Mouse (Mus musculus): ENCODE measurements around the gene Eddm3b.

DNA sequence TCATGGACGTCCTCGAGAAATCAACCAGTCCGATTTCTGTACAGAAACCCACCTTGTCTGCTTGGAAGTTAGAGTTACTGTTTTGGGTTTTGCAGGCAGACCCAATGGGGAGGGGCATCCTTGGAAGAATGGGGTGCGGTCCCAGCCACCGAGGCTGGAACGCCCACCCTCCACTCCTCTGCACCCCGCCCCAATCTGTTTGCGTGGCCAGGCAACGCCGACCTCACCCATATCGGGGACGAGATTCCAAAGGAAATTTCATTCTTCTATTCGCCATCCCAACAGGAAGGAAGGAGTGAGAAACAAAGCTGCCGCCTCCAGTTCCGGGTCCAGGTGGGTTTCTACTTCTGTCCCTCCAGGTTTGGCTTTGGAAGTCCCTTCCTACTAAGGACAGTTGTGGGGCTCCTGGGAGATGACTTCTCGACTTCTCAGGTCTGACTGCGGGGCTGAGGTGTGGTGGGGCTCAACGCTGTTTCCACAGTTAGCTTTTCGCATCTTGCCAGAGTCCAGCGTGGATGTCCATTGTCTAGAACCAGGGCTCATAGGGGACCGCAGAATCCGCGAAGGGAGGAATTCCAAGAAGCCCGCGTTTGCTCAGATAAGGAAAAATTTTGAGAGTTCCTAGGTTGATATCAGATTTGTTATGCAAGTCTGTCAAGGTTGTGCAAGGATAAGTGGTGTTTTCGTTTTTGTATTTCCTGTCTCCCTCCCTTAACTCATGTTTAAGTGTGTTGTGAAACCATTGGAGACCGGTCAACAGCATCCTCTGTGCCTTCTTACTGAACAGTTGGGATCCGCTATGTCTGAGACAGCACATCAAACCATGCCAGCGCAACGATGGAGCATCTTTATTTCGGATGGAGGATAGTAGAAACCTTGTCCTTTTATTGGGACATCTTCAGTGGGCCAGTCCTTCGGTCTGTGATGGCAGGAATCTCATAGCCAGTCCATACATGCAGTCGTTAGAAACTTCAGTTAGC, 23.0 kb upstream of the Eddm3b start, which contains the start of the genes Rnase4 and Ang:
- TF ChIP-seq GATA1 (IDR thresholded peaks at IDR 0.05; ENCODE audit: borderline replicate concordance, low read length): no peak
- no peak for TF ChIP-seq FLI1 (IDR thresholded peaks at IDR 0.05; ENCODE audit: low read length)

All from megakaryocyte, embryonic 14.5 days (primary cell).